Mouse (Mus musculus): Measurements from ENCODE around the gene Hspe1. TPM values are rescaled to one million over a fixed set of nuclear protein-coding genes. Genes with fewer than 3 reads are reported as not detected.

Gene Hspe1
- polyA plus RNA-seq, 1 experiment from 2014 or later = 968 TPM

- Histone ChIP-seq H3K9ac (ENCODE audit: low read depth, low read length) (peak overlapping the region; percentile 99), H3K4me3 (ENCODE audit: low read depth, low read length) (peak overlapping the region; percentile 98), H3K4me1 (replicated peaks; ENCODE audit: control insufficient read depth, insufficient read depth, low read length) (peaks cover 19% of the 10 kb centered on the region), H3K4me2 (peak overlapping the region; percentile 76), H3K27ac (ENCODE audit: low read depth, low read length) (peak overlapping the region; percentile 98), H3K36me3 (ENCODE audit: control insufficient read depth, insufficient read depth, low read length) (peaks cover 19% of the 10 kb centered on the region), H3K27me3 (replicated peaks; ENCODE audit: control insufficient read depth, insufficient read depth, low read length) (no peaks in the 10 kb centered on the region), H3K9me3 (ENCODE audit: control insufficient read depth, low read length) (no peaks in the 10 kb centered on the region)
- 3% methylated on average over 16 of the region's 16 CpGs for WGBS
- ATAC-seq (replicated peaks; ENCODE audit: low FRiP score) (no peak), DNase-seq (ENCODE audit: low spot score) (no peak)
These were observed 922 bp downstream of the Hspe1 start for GRCm38 (mm10) chr1:55088611-55089497.

- Histone ChIP-seq H3K36me3 (ENCODE audit: control insufficient read depth, insufficient read depth, low read length) (peaks cover 12% of the 10 kb centered on the region), H3K4me1 (replicated peaks; ENCODE audit: control insufficient read depth, insufficient read depth, low read length) (peaks cover 12% of the 10 kb centered on the region), H3K27me3 (replicated peaks; ENCODE audit: control insufficient read depth, insufficient read depth, low read length) (no peaks in the 10 kb centered on the region), H3K9me3 (ENCODE audit: control insufficient read depth, low read length) (no peaks in the 10 kb centered on the region), H3K27ac (ENCODE audit: low read depth, low read length) (peak overlapping the region; percentile 40), H3K4me3 (ENCODE audit: low read depth, low read length) (peak overlapping the region; percentile 98), H3K4me2 (peak overlapping the region; percentile 76), H3K9ac (ENCODE audit: low read depth, low read length) (peak overlapping the region; percentile 99)
- DNase-seq (ENCODE audit: low spot score) (no peak), ATAC-seq (replicated peaks; ENCODE audit: low FRiP score) (no peak)
- WGBS = 66% methylated on average over 5 of the region's 5 CpGs
These were observed 1.6 kb downstream of the Hspe1 start for GRCm38 (mm10) chr1:55089498-55090064.

DNA sequence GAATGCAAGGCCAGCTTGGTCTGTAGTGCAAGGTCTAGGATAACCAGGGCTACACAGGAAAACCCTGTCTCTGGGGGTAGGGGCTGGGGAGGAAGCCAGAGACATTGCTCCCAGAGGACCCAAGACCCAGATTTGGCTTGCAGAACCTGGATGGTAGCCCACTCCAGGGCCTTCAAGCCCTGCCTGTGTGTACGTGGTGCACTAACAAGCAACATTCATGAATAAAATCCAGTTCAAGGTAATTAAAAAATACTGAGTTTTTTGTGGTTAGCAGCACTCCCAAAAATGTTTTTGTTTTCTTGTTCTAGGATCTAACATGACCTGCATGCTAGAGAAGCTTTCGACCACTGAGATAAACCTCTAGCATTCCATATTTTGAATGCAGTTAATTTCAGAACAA is 4.1 kb downstream of the Hspe1 start:
- no peak for ATAC-seq (replicated peaks; ENCODE audit: low FRiP score)
- no peak overlapping the region for H3K9ac ChIP-seq (ENCODE audit: low read depth, low read length)

DNA sequence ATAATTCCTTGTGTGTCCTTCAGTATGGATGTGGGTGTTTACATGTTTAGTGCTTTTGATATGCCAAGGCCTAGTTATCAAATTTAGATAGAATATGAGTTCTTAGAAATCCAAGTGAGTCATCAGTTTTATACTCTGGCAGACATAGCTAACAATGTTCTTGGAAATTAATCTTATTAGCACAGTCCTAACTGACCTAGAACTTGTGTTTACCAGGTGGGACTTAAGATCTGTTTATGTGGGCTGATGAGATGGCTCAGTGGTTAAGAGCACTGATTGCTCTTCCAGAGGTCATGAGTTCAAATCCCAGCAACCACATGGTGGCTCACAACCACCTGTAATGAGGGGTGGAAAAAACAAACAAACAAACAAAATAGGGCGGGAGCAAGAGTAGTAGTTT is 4.5 kb downstream of the Hspe1 start:
- Histone ChIP-seq H3K27ac (ENCODE audit: low read depth, low read length) (no peak overlapping the region), H3K4me1 (replicated peaks; ENCODE audit: control insufficient read depth, insufficient read depth, low read length) (peaks cover 4% of the 10 kb centered on the region), H3K36me3 (ENCODE audit: control insufficient read depth, insufficient read depth, low read length) (peaks cover 7% of the 10 kb centered on the region; the same call in 1 of the 2 replicates), H3K9ac (ENCODE audit: low read depth, low read length) (no peak overlapping the region), H3K27me3 (replicated peaks; ENCODE audit: control insufficient read depth, insufficient read depth, low read length) (no peaks in the 10 kb centered on the region), H3K4me3 (ENCODE audit: low read depth, low read length) (no peak overlapping the region), H3K4me2 (no peak overlapping the region), H3K9me3 (ENCODE audit: control insufficient read depth, low read length) (no peaks in the 10 kb centered on the region)
- ATAC-seq (replicated peaks; ENCODE audit: low FRiP score) = no peak
- 76% methylated on average over 1 of the region's 1 CpGs for WGBS
- DNase-seq (ENCODE audit: low spot score) = no peak

More for the DNA sequence above, 4.1 kb downstream of the Hspe1 start:
- Histone ChIP-seq H3K9me3 (ENCODE audit: control insufficient read depth, low read length) (no peaks in the 10 kb centered on the region), H3K27ac (ENCODE audit: low read depth, low read length) (peak overlapping the region; percentile 13; the same call in 1 of the 2 replicates), H3K36me3 (ENCODE audit: control insufficient read depth, insufficient read depth, low read length) (peaks cover 7% of the 10 kb centered on the region; the same call in 1 of the 2 replicates), H3K4me1 (replicated peaks; ENCODE audit: control insufficient read depth, insufficient read depth, low read length) (peaks cover 4% of the 10 kb centered on the region), H3K27me3 (replicated peaks; ENCODE audit: control insufficient read depth, insufficient read depth, low read length) (no peaks in the 10 kb centered on the region), H3K4me3 (ENCODE audit: low read depth, low read length) (no peak overlapping the region), H3K4me2 (no peak overlapping the region)
- no peak for DNase-seq (ENCODE audit: low spot score)
- WGBS = 85% methylated on average over 2 of the region's 2 CpGs

DNA sequence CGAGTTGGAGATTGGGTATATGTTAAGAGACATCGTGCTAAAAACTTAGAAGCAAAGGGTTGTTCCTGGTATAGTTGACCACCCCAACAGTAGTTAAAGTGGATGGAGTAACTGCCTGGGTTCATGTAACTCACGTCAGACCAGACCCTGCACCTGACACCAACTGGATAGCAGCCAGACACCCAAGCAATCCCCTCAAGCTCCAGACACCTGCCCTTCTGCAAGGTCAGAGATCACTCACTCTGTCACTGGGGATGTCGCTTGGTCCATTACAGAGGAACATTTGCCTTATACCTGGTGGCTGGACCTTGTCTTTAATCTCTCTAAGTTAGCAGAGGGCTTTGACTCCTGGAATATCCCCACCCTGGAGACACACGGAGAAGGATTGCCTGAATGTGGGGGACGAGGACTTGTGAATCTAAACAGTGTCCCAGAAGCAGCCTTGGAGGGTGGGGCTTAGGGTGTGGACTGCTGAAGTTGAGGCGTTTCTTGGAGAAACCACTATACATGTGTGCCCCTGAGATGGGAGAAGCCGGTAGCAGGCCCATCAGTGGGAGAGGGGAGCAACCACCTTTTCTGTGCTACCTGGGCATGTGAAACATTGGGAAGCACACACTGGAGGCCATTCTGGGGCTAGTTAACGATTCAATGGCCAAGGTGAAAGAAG is 19.1 kb downstream of the Hspe1 start:
- Histone ChIP-seq H3K9ac (ENCODE audit: low read depth, low read length) (no peak overlapping the region), H3K36me3 (ENCODE audit: control insufficient read depth, insufficient read depth, low read length) (no peaks in the 10 kb centered on the region), H3K4me3 (ENCODE audit: low read depth, low read length) (no peak overlapping the region), H3K4me2 (peak overlapping the region; percentile 34), H3K9me3 (ENCODE audit: control insufficient read depth, low read length) (no peaks in the 10 kb centered on the region), H3K27ac (ENCODE audit: low read depth, low read length) (no peak overlapping the region), H3K4me1 (replicated peaks; ENCODE audit: control insufficient read depth, insufficient read depth, low read length) (peaks cover 9% of the 10 kb centered on the region; the same call in 1 of the 2 replicates), H3K27me3 (replicated peaks; ENCODE audit: control insufficient read depth, insufficient read depth, low read length) (no peaks in the 10 kb centered on the region)
- WGBS = 68% methylated on average over 9 of the region's 9 CpGs
- DNase-seq (ENCODE audit: low spot score) (no peak), ATAC-seq (replicated peaks; ENCODE audit: low FRiP score) (peak; percentile 82)

- WGBS = 84% methylated on average over 1 of the region's 1 CpGs
- Histone ChIP-seq H3K27ac (ENCODE audit: low read depth, low read length) (no peak overlapping the region), H3K4me1 (replicated peaks; ENCODE audit: control insufficient read depth, insufficient read depth, low read length) (peaks cover 9% of the 10 kb centered on the region; the same call in 1 of the 2 replicates), H3K36me3 (ENCODE audit: control insufficient read depth, insufficient read depth, low read length) (no peaks in the 10 kb centered on the region), H3K9me3 (ENCODE audit: control insufficient read depth, low read length) (no peaks in the 10 kb centered on the region), H3K4me3 (ENCODE audit: low read depth, low read length) (no peak overlapping the region), H3K4me2 (no peak overlapping the region), H3K9ac (ENCODE audit: low read depth, low read length) (no peak overlapping the region), H3K27me3 (replicated peaks; ENCODE audit: control insufficient read depth, insufficient read depth, low read length) (no peaks in the 10 kb centered on the region)
- no peak for ATAC-seq (replicated peaks; ENCODE audit: low FRiP score)
- DNase-seq (ENCODE audit: low spot score) = no peak
These were observed 19.7 kb downstream of the Hspe1 start for GRCm38 (mm10) chr1:55107644-55108043.

- peaks cover 9% of the 10 kb centered on the region; the same call in 1 of the 2 replicates for H3K4me1 ChIP-seq (replicated peaks; ENCODE audit: control insufficient read depth, insufficient read depth, low read length)
- no peak overlapping the region for H3K9ac ChIP-seq (ENCODE audit: low read depth, low read length)
- ATAC-seq (replicated peaks; ENCODE audit: low FRiP score) = no peak
- H3K36me3 ChIP-seq (ENCODE audit: control insufficient read depth, insufficient read depth, low read length) = no peaks in the 10 kb centered on the region
- no peaks in the 10 kb centered on the region for H3K9me3 ChIP-seq (ENCODE audit: control insufficient read depth, low read length)
- WGBS = 60% methylated on average over 2 of the region's 2 CpGs
- DNase-seq (ENCODE audit: low spot score) = no peak
- no peaks in the 10 kb centered on the region for H3K27me3 ChIP-seq (replicated peaks; ENCODE audit: control insufficient read depth, insufficient read depth, low read length)
- no peak overlapping the region for H3K27ac ChIP-seq (ENCODE audit: low read depth, low read length)
- no peak overlapping the region for H3K4me2 ChIP-seq
- no peak overlapping the region for H3K4me3 ChIP-seq (ENCODE audit: low read depth, low read length)
These were observed 20.5 kb downstream of the Hspe1 start for GRCm38 (mm10) chr1:55108473-55108872.

DNA sequence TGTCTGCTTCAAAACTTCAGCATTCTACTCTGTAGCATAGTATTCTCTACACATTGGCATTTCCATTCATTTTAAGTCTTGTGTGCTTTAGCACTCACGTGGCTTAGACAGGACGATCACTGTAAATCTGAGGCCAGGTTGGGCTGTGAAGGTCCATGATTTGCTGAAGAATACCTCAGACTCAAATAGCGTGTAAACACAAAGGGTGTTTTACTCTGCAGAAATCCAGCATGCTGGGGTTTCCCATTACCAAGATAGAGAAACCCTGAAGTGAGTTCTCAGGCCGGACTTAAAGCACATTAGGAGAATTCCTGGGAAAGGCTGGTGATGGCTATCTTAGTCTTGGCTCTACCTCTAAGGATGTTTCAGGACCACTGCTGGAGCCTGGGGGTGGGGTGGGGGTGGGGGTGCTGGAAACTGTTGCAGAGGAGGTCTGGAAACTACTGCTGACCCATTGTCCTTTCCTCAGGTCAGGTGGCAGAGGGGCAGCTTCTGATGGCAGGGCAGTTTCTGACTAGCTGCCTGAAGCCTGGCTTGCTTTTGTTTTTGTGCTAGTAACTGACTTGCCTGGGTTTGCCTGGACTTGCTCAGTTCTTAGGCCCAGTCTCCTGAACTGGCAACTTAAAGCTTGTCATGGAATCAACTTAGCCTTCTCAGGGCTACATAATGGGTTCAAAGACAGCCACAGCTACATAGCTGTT is 21.3 kb downstream of the Hspe1 start:
- Histone ChIP-seq H3K4me2 (no peak overlapping the region), H3K9ac (ENCODE audit: low read depth, low read length) (no peak overlapping the region), H3K4me1 (replicated peaks; ENCODE audit: control insufficient read depth, insufficient read depth, low read length) (peaks cover 9% of the 10 kb centered on the region; the same call in 1 of the 2 replicates), H3K4me3 (ENCODE audit: low read depth, low read length) (no peak overlapping the region), H3K9me3 (ENCODE audit: control insufficient read depth, low read length) (no peaks in the 10 kb centered on the region), H3K27ac (ENCODE audit: low read depth, low read length) (no peak overlapping the region), H3K27me3 (replicated peaks; ENCODE audit: control insufficient read depth, insufficient read depth, low read length) (no peaks in the 10 kb centered on the region), H3K36me3 (ENCODE audit: control insufficient read depth, insufficient read depth, low read length) (no peaks in the 10 kb centered on the region)
- DNase-seq (ENCODE audit: low spot score) = no peak
- WGBS = 86% methylated on average over 4 of the region's 4 CpGs
- no peak for ATAC-seq (replicated peaks; ENCODE audit: low FRiP score)

All from liver, embryonic 11.5 days (tissue).